Mouse (Mus musculus): Measurements from ENCODE around the gene Arhgap32. TPM values are rescaled to one million over a fixed set of nuclear protein-coding genes. Genes with fewer than 3 reads are reported as not detected.

Gene Arhgap32
- polyA plus RNA-seq, 2 experiments: 0.21 to 0.34 TPM

GRCm38 (mm10) chr9:32136195-32136594 lies 20.3 kb downstream of the Arhgap32 start:
- Histone ChIP-seq H3K9ac (replicated peaks) (no peak overlapping the region), H3K36me3 (replicated peaks; ENCODE audit: control insufficient read depth, insufficient read depth, low read depth) (no peaks in the 10 kb centered on the region), H3K4me3 (ENCODE audit: insufficient read depth in 1 of 2, low read depth in 2 of 2, low read length in 2 of 2) (no peak overlapping the region), H3K4me2 (ENCODE audit: low read depth) (no peak overlapping the region), H3K27me3 (ENCODE audit: control insufficient read depth, insufficient read depth, low read length) (no peaks in the 10 kb centered on the region), H3K9me3 (ENCODE audit: control insufficient read depth, low read length) (no peaks in the 10 kb centered on the region), H3K27ac (no peak overlapping the region), H3K4me1 (replicated peaks; ENCODE audit: control insufficient read depth in 2 of 2, insufficient read depth in 2 of 2, low read length in 1 of 2) (no peaks in the 10 kb centered on the region)
- ATAC-seq (ENCODE audit: insufficient read depth): no peak
- no peak for DNase-seq (ENCODE audit: low read depth in 3 of 3, low spot score in 3 of 3)
- TF ChIP-seq CTCF (IDR thresholded peaks at IDR 0.05; ENCODE audit: low read depth): no peak
- no peak for TF ChIP-seq EP300 (IDR thresholded peaks at IDR 0.05; ENCODE audit: low read depth)

GRCm38 (mm10) chr9:32136680-32137295 lies 20.9 kb downstream of the Arhgap32 start:
- no peaks in the 10 kb centered on the region for H3K4me1 ChIP-seq (replicated peaks; ENCODE audit: control insufficient read depth in 2 of 2, insufficient read depth in 2 of 2, low read length in 1 of 2)
- DNase-seq (ENCODE audit: low read depth in 3 of 3, low spot score in 3 of 3) (no peak), ATAC-seq (ENCODE audit: insufficient read depth) (no peak)
- whole genome bisulfite sequencing (ENCODE audit: insufficient replicate concordance): 73% methylated on average over 11 of the region's 11 CpGs
- no peaks in the 10 kb centered on the region for H3K27me3 ChIP-seq (ENCODE audit: control insufficient read depth, insufficient read depth, low read length)
- H3K36me3 ChIP-seq (replicated peaks; ENCODE audit: control insufficient read depth, insufficient read depth, low read depth): no peaks in the 10 kb centered on the region
- H3K9me3 ChIP-seq (ENCODE audit: control insufficient read depth, low read length): no peaks in the 10 kb centered on the region
- no peak overlapping the region for H3K27ac ChIP-seq
- H3K4me2 ChIP-seq (ENCODE audit: low read depth): no peak overlapping the region
- H3K9ac ChIP-seq (replicated peaks): no peak overlapping the region
- no peak overlapping the region for H3K4me3 ChIP-seq (ENCODE audit: insufficient read depth in 1 of 2, low read depth in 2 of 2, low read length in 2 of 2)
- no peak for TF ChIP-seq CTCF (IDR thresholded peaks at IDR 0.05; ENCODE audit: low read depth)
- TF ChIP-seq EP300 (IDR thresholded peaks at IDR 0.05; ENCODE audit: low read depth): no peak

GRCm38 (mm10) chr9:32137697-32138426 lies 21.9 kb downstream of the Arhgap32 start:
- Histone ChIP-seq H3K9ac (replicated peaks) (no peak overlapping the region), H3K9me3 (ENCODE audit: control insufficient read depth, low read length) (no peaks in the 10 kb centered on the region), H3K4me2 (ENCODE audit: low read depth) (no peak overlapping the region), H3K36me3 (replicated peaks; ENCODE audit: control insufficient read depth, insufficient read depth, low read depth) (no peaks in the 10 kb centered on the region), H3K27ac (no peak overlapping the region), H3K27me3 (ENCODE audit: control insufficient read depth, insufficient read depth, low read length) (no peaks in the 10 kb centered on the region), H3K4me3 (ENCODE audit: insufficient read depth in 1 of 2, low read depth in 2 of 2, low read length in 2 of 2) (no peak overlapping the region), H3K4me1 (replicated peaks; ENCODE audit: control insufficient read depth in 2 of 2, insufficient read depth in 2 of 2, low read length in 1 of 2) (no peaks in the 10 kb centered on the region; a peak in 1 of 4 replicates)
- no peak for TF ChIP-seq CTCF (IDR thresholded peaks at IDR 0.05; ENCODE audit: low read depth)
- no peak for TF ChIP-seq EP300 (IDR thresholded peaks at IDR 0.05; ENCODE audit: low read depth)
- ATAC-seq (ENCODE audit: insufficient read depth) (no peak), DNase-seq (ENCODE audit: low read depth in 3 of 3, low spot score in 3 of 3) (no peak)
- whole genome bisulfite sequencing (ENCODE audit: insufficient replicate concordance): 71% methylated on average over 14 of the region's 14 CpGs

- WGBS (ENCODE audit: insufficient replicate concordance): 46% methylated on average over 5 of the region's 5 CpGs
- Histone ChIP-seq H3K27ac (no peak overlapping the region), H3K9ac (replicated peaks) (no peak overlapping the region), H3K27me3 (ENCODE audit: control insufficient read depth, insufficient read depth, low read length) (no peaks in the 10 kb centered on the region), H3K4me1 (replicated peaks; ENCODE audit: control insufficient read depth in 2 of 2, insufficient read depth in 2 of 2, low read length in 1 of 2) (no peaks in the 10 kb centered on the region; a peak in 1 of 4 replicates), H3K9me3 (ENCODE audit: control insufficient read depth, low read length) (no peaks in the 10 kb centered on the region), H3K36me3 (replicated peaks; ENCODE audit: control insufficient read depth, insufficient read depth, low read depth) (no peaks in the 10 kb centered on the region), H3K4me3 (ENCODE audit: insufficient read depth in 1 of 2, low read depth in 2 of 2, low read length in 2 of 2) (no peak overlapping the region), H3K4me2 (ENCODE audit: low read depth) (no peak overlapping the region)
- TF ChIP-seq CTCF (IDR thresholded peaks at IDR 0.05; ENCODE audit: low read depth) (no peak), EP300 (IDR thresholded peaks at IDR 0.05; ENCODE audit: low read depth) (no peak)
- ATAC-seq (ENCODE audit: insufficient read depth) (no peak), DNase-seq (ENCODE audit: low read depth in 3 of 3, low spot score in 3 of 3) (no peak)
Observed at GRCm38 (mm10) chr9:32138616-32139015, 22.7 kb downstream of the Arhgap32 start.

- Histone ChIP-seq H3K36me3 (replicated peaks; ENCODE audit: control insufficient read depth, insufficient read depth, low read depth) (no peaks in the 10 kb centered on the region), H3K9ac (replicated peaks) (no peak overlapping the region), H3K27me3 (ENCODE audit: control insufficient read depth, insufficient read depth, low read length) (no peaks in the 10 kb centered on the region), H3K4me3 (ENCODE audit: insufficient read depth in 1 of 2, low read depth in 2 of 2, low read length in 2 of 2) (no peak overlapping the region), H3K27ac (no peak overlapping the region), H3K4me2 (ENCODE audit: low read depth) (no peak overlapping the region), H3K4me1 (replicated peaks; ENCODE audit: control insufficient read depth in 2 of 2, insufficient read depth in 2 of 2, low read length in 1 of 2) (no peaks in the 10 kb centered on the region; a peak in 1 of 4 replicates), H3K9me3 (ENCODE audit: control insufficient read depth, low read length) (no peaks in the 10 kb centered on the region)
- TF ChIP-seq EP300 (IDR thresholded peaks at IDR 0.05; ENCODE audit: low read depth): no peak
- TF ChIP-seq CTCF (IDR thresholded peaks at IDR 0.05; ENCODE audit: low read depth): no peak
- DNase-seq (ENCODE audit: low read depth in 3 of 3, low spot score in 3 of 3) (no peak), ATAC-seq (ENCODE audit: insufficient read depth) (no peak)
- 68% methylated on average over 5 of the region's 5 CpGs for WGBS (ENCODE audit: insufficient replicate concordance)
Observed at GRCm38 (mm10) chr9:32139641-32140040, 23.7 kb downstream of the Arhgap32 start.

Data from liver, embryonic 14.5 days (tissue).